Mouse (Mus musculus) forebrain, embryonic 12.5 days (tissue): ENCODE measurements around the gene Ogfrl1. TPM values are rescaled to one million over a fixed set of nuclear protein-coding genes. Genes with fewer than 3 reads are reported as not detected.
A peak's percentile ranks its signal among the peaks of the same experiment; 100 is the strongest.

Experiments used
- ATAC-seq: fragments of 200-750 bp; cut with Nextera tagmentation; 2 replicates; pipeline ENCODE4 v1.8.0; 2017; ENCODE audit warnings: moderate TSS enrichment; ENCODE audit not compliant: low FRiP score
- H3K27ac ChIP-seq: fragments of 300-500 bp; sonication (generic); 2 replicates; pipeline ENCODE4 v1.5.1; 2016; ENCODE audit warnings: mild to moderate bottlenecking
- H3K27me3 ChIP-seq: fragments of 300-500 bp; sonication (generic); 2 replicates; pipeline ENCODE4 v1.6.1; 2016; ENCODE audit warnings: mild to moderate bottlenecking
- H3K36me3 ChIP-seq: fragments of 300-500 bp; sonication (generic); replicated peaks from 2 replicates; pipeline ENCODE4 v1.6.1; 2016; ENCODE audit warnings: mild to moderate bottlenecking
- H3K4me1 ChIP-seq: fragments of 300-500 bp; sonication (generic); 2 replicates; pipeline ENCODE4 v1.6.1; 2016
- H3K4me2 ChIP-seq: fragments of 300-500 bp; sonication (generic); 2 replicates; pipeline ENCODE4 v1.6.1; 2016; ENCODE audit warnings: mild to moderate bottlenecking, moderate library complexity
- H3K4me3 ChIP-seq: fragments of 300-500 bp; sonication (generic); replicated peaks from 2 replicates; pipeline ENCODE4 v1.5.1; 2016; ENCODE audit warnings: mild to moderate bottlenecking
- H3K9ac ChIP-seq: fragments of 300-500 bp; sonication (generic); 2 replicates; pipeline ENCODE4 v1.6.1; 2016; ENCODE audit warnings: mild to moderate bottlenecking
- H3K9me3 ChIP-seq: fragments of 300-500 bp; sonication (generic); 2 replicates; pipeline ENCODE4 v1.6.1; 2016
- WGBS: fragments of 180-500 bp; shearing (Covaris S2); methylation state at CpG from one replicate; pipeline ENCODE4 v1.1.7; 2016; 5-methylcytosine and 5-hydroxymethylcytosine counted together
- polyA plus RNA-seq: library from polyadenylated mRNA; unstranded; fragments of >200 nt; fragmentation: Nextera tagmentation; extraction: Ambion mirVana; gene quantifications from 2 replicates; pipeline ENCODE4 v1.2.1, GENCODE M21; 2016

Ogfrl1 gene
- polyA plus RNA-seq, 1 experiment from 2014 or later: 9.3 TPM

GRCm38 (mm10) chr1:23384326-23384725 lies 13.2 kb downstream of the Ogfrl1 start:
- Histone ChIP-seq H3K4me3 (no peak overlapping the region), H3K4me1 (peaks cover 22% of the 10 kb centered on the region), H3K4me2 (no peak overlapping the region), H3K36me3 (no peaks in the 10 kb centered on the region), H3K27ac (no peak overlapping the region), H3K9ac (no peak overlapping the region), H3K27me3 (peaks cover 4% of the 10 kb centered on the region; the same call in 1 of the 2 replicates), H3K9me3 (no peaks in the 10 kb centered on the region)
- no peak for ATAC-seq
- 85% methylated on average over 6 of the region's 6 CpGs for WGBS

- Histone ChIP-seq H3K4me3 (peak overlapping the region; percentile 83), H3K36me3 (no peaks in the 10 kb centered on the region), H3K4me1 (peaks cover 26% of the 10 kb centered on the region), H3K27ac (peak overlapping the region; percentile 88), H3K4me2 (peak overlapping the region; percentile 95), H3K27me3 (peaks cover 4% of the 10 kb centered on the region; the same call in 1 of the 2 replicates), H3K9me3 (no peaks in the 10 kb centered on the region), H3K9ac (peak overlapping the region; percentile 83)
- under 1% methylated on average over 80 of the region's 93 CpGs for WGBS
- ATAC-seq: peak; percentile 95
These were observed 14.5 kb downstream of the Ogfrl1 start for GRCm38 (mm10) chr1:23382806-23383653.

GRCm38 (mm10) chr1:23382461-23382805 lies 15.1 kb downstream of the Ogfrl1 start:
- Histone ChIP-seq H3K4me2 (peak overlapping the region; percentile 95), H3K9me3 (no peaks in the 10 kb centered on the region), H3K27me3 (peaks cover 4% of the 10 kb centered on the region; the same call in 1 of the 2 replicates), H3K36me3 (no peaks in the 10 kb centered on the region), H3K27ac (peak overlapping the region; percentile 88), H3K9ac (peak overlapping the region; percentile 83), H3K4me1 (peaks cover 26% of the 10 kb centered on the region), H3K4me3 (peak overlapping the region; percentile 83)
- no peak; the same call in 1 of the 2 replicates for ATAC-seq
- under 1% methylated on average over 20 of the region's 21 CpGs for WGBS

- Histone ChIP-seq H3K4me3 (peak overlapping the region; percentile 83), H3K36me3 (no peaks in the 10 kb centered on the region), H3K9me3 (no peaks in the 10 kb centered on the region), H3K27ac (no peak overlapping the region), H3K9ac (peak overlapping the region; percentile 83), H3K4me2 (peak overlapping the region; percentile 95), H3K27me3 (peaks cover 4% of the 10 kb centered on the region; the same call in 1 of the 2 replicates), H3K4me1 (peaks cover 26% of the 10 kb centered on the region)
- no peak for ATAC-seq
- 16% methylated on average over 9 of the region's 9 CpGs for WGBS
These were observed 15.5 kb downstream of the Ogfrl1 start for GRCm38 (mm10) chr1:23382037-23382436.

GRCm38 (mm10) chr1:23379911-23380740 lies 17.4 kb downstream of the Ogfrl1 start:
- 0 out of 2 replicates have a peak overlapping the region, but pooled peaks have one; percentile 53 for H3K27ac ChIP-seq
- peak overlapping the region; percentile 42 for H3K4me2 ChIP-seq
- no peak for ATAC-seq
- no peak overlapping the region for H3K9ac ChIP-seq
- 65% methylated on average over 17 of the region's 17 CpGs for WGBS
- H3K4me3 ChIP-seq: no peak overlapping the region; the same call in 1 of the 2 replicates
- H3K9me3 ChIP-seq: no peaks in the 10 kb centered on the region
- peaks cover 26% of the 10 kb centered on the region for H3K4me1 ChIP-seq
- peaks cover 4% of the 10 kb centered on the region; the same call in 1 of the 2 replicates for H3K27me3 ChIP-seq
- H3K36me3 ChIP-seq: no peaks in the 10 kb centered on the region

GRCm38 (mm10) chr1:23379321-23379720 lies 18.3 kb downstream of the Ogfrl1 start:
- peaks cover 4% of the 10 kb centered on the region; the same call in 1 of the 2 replicates for H3K27me3 ChIP-seq
- peaks cover 26% of the 10 kb centered on the region for H3K4me1 ChIP-seq
- H3K9ac ChIP-seq: no peak overlapping the region
- 0 out of 2 replicates have a peak overlapping the region, but pooled peaks have one; percentile 53 for H3K27ac ChIP-seq
- no peak overlapping the region; the same call in 1 of the 2 replicates for H3K4me3 ChIP-seq
- 0 out of 2 replicates have a peak, but pooled peaks cover 3% of the 10 kb centered on the region for H3K36me3 ChIP-seq
- no peaks in the 10 kb centered on the region for H3K9me3 ChIP-seq
- no peak for ATAC-seq
- 27% methylated on average over 6 of the region's 6 CpGs for WGBS
- peak overlapping the region; percentile 42 for H3K4me2 ChIP-seq

- WGBS: 84% methylated on average over 13 of the region's 13 CpGs
- Histone ChIP-seq H3K9ac (no peak overlapping the region), H3K4me2 (no peak overlapping the region), H3K27me3 (peaks cover 4% of the 10 kb centered on the region; the same call in 1 of the 2 replicates), H3K4me3 (no peak overlapping the region), H3K27ac (no peak overlapping the region), H3K9me3 (no peaks in the 10 kb centered on the region), H3K4me1 (peaks cover 26% of the 10 kb centered on the region), H3K36me3 (0 out of 2 replicates have a peak, but pooled peaks cover 3% of the 10 kb centered on the region)
- no peak for ATAC-seq
These were observed 20.0 kb downstream of the Ogfrl1 start for GRCm38 (mm10) chr1:23377572-23377971.

- H3K4me1 ChIP-seq: peaks cover 3% of the 10 kb centered on the region
- no peak overlapping the region for H3K27ac ChIP-seq
- no peak overlapping the region for H3K9ac ChIP-seq
- peaks cover 4% of the 10 kb centered on the region; the same call in 1 of the 2 replicates for H3K36me3 ChIP-seq
- H3K9me3 ChIP-seq: no peaks in the 10 kb centered on the region
- H3K27me3 ChIP-seq: no peaks in the 10 kb centered on the region
- ATAC-seq: no peak
- WGBS: 55% methylated on average over 4 of the region's 4 CpGs
- H3K4me2 ChIP-seq: no peak overlapping the region
- H3K4me3 ChIP-seq: no peak overlapping the region
These were observed 23.4 kb downstream of the Ogfrl1 start for GRCm38 (mm10) chr1:23374156-23374555.

- no peak for ATAC-seq
- Histone ChIP-seq H3K4me1 (no peaks in the 10 kb centered on the region), H3K36me3 (peaks cover 3% of the 10 kb centered on the region; the same call in 1 of the 2 replicates), H3K27ac (no peak overlapping the region), H3K4me3 (no peak overlapping the region), H3K27me3 (no peaks in the 10 kb centered on the region), H3K9me3 (no peaks in the 10 kb centered on the region), H3K4me2 (no peak overlapping the region), H3K9ac (no peak overlapping the region)
- 95% methylated on average over 2 of the region's 2 CpGs for WGBS
These were observed 32.0 kb downstream of the Ogfrl1 start for GRCm38 (mm10) chr1:23365614-23366013.

- 87% methylated on average over 6 of the region's 6 CpGs for WGBS
- Histone ChIP-seq H3K4me1 (no peaks in the 10 kb centered on the region), H3K4me3 (no peak overlapping the region), H3K27me3 (no peaks in the 10 kb centered on the region), H3K4me2 (no peak overlapping the region), H3K9ac (no peak overlapping the region), H3K27ac (no peak overlapping the region), H3K36me3 (no peaks in the 10 kb centered on the region), H3K9me3 (no peaks in the 10 kb centered on the region)
- ATAC-seq: no peak
These were observed 44.7 kb downstream of the Ogfrl1 start for GRCm38 (mm10) chr1:23352895-23353294.

- no peaks in the 10 kb centered on the region for H3K27me3 ChIP-seq
- no peaks in the 10 kb centered on the region for H3K9me3 ChIP-seq
- H3K27ac ChIP-seq: no peak overlapping the region
- no peak overlapping the region for H3K4me3 ChIP-seq
- H3K9ac ChIP-seq: no peak overlapping the region
- no peaks in the 10 kb centered on the region for H3K36me3 ChIP-seq
- ATAC-seq: no peak
- no peak overlapping the region for H3K4me2 ChIP-seq
- WGBS: 85% methylated on average over 4 of the region's 4 CpGs
- no peaks in the 10 kb centered on the region for H3K4me1 ChIP-seq
These were observed 45.8 kb downstream of the Ogfrl1 start for GRCm38 (mm10) chr1:23351756-23352155.

- Histone ChIP-seq H3K36me3 (no peaks in the 10 kb centered on the region), H3K4me2 (no peak overlapping the region), H3K9me3 (no peaks in the 10 kb centered on the region), H3K9ac (no peak overlapping the region), H3K4me3 (no peak overlapping the region), H3K27me3 (no peaks in the 10 kb centered on the region), H3K27ac (no peak overlapping the region), H3K4me1 (no peaks in the 10 kb centered on the region)
- 85% methylated on average over 3 of the region's 3 CpGs for WGBS
- no peak for ATAC-seq
These were observed 51.9 kb downstream of the Ogfrl1 start for GRCm38 (mm10) chr1:23345633-23346032.
